Mouse (Mus musculus): ENCODE data around the gene Cryba4.

DNA sequence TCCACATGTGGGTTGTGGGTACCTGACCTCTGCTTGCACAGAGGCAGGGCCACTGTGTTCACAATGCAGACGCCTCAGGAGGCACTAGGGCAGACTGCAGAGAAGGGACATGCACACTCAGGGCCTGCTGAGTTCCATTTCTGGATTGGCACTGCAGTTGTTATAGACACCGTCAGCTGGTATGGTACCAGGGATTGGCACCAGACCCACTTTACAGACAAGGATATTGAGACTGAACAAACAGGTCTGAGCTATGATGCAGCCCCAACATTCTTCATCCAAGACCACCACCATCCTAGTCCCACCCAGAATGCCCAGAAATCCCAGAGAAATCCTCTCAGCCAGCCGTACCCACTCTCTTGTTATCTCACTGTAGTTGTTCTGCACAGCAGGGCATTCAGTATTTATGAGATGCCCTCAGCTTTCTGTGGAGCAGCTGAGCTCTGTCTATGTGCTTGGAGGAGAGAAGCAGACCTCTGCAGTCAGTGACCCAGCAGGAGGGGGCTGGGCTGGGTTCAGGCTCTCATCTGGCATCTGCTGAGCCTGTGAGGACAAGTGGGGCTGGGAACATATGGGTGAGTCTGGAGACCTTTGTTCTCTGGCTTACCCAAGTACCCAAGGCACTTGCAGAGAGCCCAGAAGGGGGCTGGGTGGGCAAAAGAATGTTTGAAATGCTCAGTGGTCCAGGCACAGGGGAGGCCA, 13.4 kb downstream of the Cryba4 start:
- TF ChIP-seq CTCF (IDR thresholded peaks at IDR 0.05; ENCODE audit: control insufficient read depth, insufficient read depth, insufficient replicate concordance, low read depth, low read length): no peak
- no peak for TF ChIP-seq POLR2A (IDR thresholded peaks at IDR 0.05; ENCODE audit: control insufficient read depth, low read depth, low read length)
